Mouse (Mus musculus) cerebellum, adult 8-10 months (tissue): ENCODE data around the gene Ldlrad3.

Experiments used
- DNase-seq: peaks from one replicate; pipeline ENCODE4 v3.0.0; 2022

Gene Ldlrad3

DNA sequence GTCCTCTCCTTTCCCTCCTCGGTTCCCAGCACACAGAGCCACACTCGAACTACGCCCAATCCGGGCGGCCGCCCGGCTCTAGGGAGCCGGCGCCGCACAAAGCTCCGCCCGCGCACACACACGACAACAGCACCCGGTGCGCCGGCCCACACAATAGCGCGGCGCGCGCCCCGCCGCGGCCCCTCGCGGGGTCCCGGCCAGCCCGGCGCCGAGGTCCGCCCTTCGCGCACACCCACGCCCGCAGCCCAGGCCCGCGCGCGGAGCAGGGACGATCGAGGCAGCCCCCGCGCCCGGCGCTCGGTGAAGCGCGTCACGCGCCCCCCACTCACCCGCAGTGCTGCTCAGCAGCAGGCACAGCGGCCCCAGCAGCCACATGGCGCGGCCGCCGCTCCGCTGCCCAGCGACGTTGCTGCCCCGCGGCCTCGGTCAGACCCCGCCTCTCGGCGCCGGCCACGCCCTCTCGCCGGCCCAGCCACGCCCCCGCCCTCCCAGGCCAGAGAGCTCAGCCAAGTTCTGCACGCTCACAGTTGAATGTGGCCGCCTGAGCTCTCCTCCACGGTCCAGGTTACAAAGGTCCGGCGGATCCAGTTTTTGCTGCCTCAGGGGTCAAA is at the start of gene Ldlrad3:
Ldlrad3 (minus strand) TSS at position 435 of the 611 bp plus-strand sequence.
- peak; percentile 89 for DNase-seq

GRCm38 (mm10) chr2:102231470-102231869 is 45.3 kb upstream of the Ldlrad3 start:
- no peak for DNase-seq

GRCm38 (mm10) chr2:102229126-102229525 is 42.9 kb upstream of the Ldlrad3 start:
- DNase-seq = no peak

DNA sequence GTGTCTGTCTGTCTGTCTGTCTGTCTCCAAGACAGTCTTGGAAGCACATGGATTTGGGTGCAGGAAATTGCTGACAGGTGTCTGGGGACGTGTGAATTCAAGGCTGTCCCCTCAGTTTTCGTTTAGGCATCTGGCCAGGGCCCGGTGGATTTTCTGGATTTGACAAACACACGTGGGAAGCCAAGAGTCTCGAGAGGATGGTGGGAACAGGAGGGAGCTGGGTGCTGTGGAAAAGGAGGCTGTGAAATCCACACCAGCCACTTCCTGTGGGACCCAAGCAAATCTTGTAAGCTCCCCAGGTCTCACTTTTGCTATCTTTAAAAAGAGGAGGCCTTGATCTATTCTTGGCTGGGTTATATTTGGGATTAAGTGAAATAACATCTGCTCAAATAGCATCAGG is 42.1 kb upstream of the Ldlrad3 start:
- DNase-seq = no peak

DNA sequence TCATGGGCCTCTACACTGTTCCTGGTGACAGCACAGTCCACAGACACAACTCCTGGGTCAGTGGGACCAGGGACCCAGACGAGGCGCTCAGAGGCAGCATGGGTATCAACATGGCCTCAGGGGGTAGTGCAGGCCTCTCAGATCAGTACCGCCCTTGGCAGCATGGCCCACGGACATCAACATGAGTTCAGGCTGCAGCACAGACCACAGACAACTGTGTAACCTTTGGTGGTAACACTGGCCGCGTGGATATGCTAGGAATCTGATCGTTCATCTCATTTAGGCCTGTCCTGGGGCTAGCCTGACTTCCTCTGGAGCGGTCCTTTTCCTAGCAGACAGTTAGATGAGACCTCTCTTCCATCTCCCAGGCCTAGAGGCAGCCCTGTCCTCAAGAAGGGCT is 41.7 kb upstream of the Ldlrad3 start:
- DNase-seq = no peak

GRCm38 (mm10) chr2:102226274-102226673 is 40.1 kb upstream of the Ldlrad3 start:
- DNase-seq = no peak

- DNase-seq = no peak
Measured at GRCm38 (mm10) chr2:102223355-102224128, 37.4 kb upstream of the Ldlrad3 start.

DNA sequence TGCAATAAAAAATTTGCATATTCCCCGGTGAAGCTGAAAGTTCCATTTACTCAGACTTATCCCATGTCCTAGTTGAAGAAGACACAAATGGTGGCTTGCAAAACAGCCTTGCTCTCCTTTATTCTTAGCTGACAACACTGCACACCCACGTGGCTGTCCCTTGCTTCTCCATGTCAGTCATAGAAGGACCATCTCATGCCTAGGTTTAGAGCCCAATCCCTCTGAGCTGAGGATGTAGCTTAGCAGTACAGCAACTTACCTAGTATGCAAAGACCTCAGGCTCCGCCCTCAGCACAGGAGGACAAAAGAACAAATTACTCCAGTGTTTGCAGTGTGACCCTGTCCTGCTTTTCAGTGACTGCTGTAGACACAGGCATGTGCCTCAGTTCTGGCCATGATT is 36.6 kb upstream of the Ldlrad3 start:
- DNase-seq = no peak

DNA sequence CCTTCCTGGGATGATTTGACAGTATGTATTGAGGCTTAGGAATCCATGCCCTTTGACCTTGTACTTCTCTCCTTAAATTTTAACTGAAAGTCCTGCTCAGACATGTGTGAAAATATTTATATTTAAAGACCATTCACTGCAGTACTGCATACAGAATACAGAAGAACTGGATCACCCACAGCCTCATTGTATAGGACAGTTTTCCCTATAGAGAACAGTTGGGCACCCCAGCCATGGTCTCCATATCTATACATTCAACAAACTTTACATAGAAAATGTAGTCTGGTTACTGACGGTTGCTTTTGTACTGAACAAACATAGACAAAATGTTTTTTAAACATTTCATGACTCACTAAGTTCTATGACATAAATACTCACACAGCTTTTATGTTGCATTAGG is 30.6 kb upstream of the Ldlrad3 start:
- no peak for DNase-seq

- no peak for DNase-seq
Measured at GRCm38 (mm10) chr2:102212096-102212495, 25.9 kb upstream of the Ldlrad3 start.

GRCm38 (mm10) chr2:102205672-102206399 is 19.7 kb upstream of the Ldlrad3 start:
- no peak for DNase-seq

DNA sequence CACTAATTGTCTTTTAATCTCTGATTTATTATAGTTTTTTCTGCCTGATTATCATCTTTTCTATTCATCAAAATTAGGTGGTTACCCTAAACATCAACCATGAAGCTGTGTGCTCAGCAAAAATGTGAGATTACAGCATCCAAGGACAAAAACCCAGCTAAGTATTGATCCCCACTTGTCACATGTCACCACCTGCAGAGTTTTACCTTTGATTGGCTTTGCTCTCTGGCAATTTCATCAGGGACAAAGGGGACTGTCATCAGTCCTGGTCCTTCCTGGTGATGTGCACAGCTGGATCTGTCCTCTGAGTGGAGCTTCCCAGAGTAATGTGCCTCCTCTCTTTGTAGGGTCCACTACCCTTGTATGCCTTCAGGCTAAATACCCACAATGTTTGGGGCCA is 17.3 kb upstream of the Ldlrad3 start:
- no peak for DNase-seq

GRCm38 (mm10) chr2:102202211-102202770 is 16.1 kb upstream of the Ldlrad3 start:
- DNase-seq = no peak

- DNase-seq = peak; percentile 43
Measured at GRCm38 (mm10) chr2:102201198-102201948, 15.2 kb upstream of the Ldlrad3 start.

- DNase-seq = no peak
Measured at GRCm38 (mm10) chr2:102197332-102197731, 11.1 kb upstream of the Ldlrad3 start.

GRCm38 (mm10) chr2:102196709-102197108 is 10.5 kb upstream of the Ldlrad3 start:
- DNase-seq = no peak

- no peak for DNase-seq
Measured at GRCm38 (mm10) chr2:102195494-102195893, 9.3 kb upstream of the Ldlrad3 start.

DNA sequence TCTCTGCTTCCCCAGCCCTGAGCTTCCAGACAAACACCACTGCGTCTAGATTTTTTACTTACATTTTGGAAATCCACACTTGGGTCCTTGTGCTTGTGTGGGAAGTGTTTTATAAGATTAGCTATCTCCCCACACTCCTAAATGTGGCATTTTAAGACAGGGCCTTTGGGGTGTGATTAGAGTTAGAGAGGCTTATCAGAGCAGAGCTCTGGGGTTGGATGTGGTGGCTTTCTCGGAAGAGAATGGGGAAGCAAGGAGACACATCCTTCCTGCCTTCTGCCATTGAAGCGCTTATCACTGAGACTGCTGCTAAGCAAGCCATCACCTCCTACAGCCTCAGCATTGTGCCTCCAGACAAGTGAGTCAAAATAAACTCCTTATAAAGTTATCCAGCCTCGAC is 8.1 kb upstream of the Ldlrad3 start:
- no peak for DNase-seq

- peak; percentile 46 for DNase-seq
Measured at GRCm38 (mm10) chr2:102192943-102193820, 7.0 kb upstream of the Ldlrad3 start.

DNA sequence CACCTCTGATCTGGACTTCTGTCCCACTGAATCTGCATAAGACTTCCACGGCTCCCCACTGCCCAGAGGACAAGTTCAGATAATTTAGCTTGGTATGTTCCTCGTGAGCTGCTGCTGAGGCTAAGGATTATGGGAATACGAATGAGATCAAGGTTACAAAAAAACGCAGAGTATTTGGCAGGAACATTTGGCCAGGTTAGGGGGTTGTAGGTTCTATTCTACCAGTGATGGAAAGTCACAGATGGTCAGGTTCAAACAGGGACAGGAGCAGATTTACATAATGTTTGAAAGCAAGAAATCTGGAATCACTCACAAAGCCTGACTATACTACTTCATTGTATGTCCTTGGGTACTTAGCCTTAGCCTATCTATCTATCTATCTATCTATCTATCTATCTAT is 5.6 kb upstream of the Ldlrad3 start:
- DNase-seq = no peak

- DNase-seq = no peak
Measured at GRCm38 (mm10) chr2:102190956-102191355, 4.8 kb upstream of the Ldlrad3 start.
